Mouse (Mus musculus) 3134 (cell line): ENCODE data around the gene Tjp3.
"Not testable (repeated sequence)": the region's sequence is repeated elsewhere in the genome, so short reads cannot be mapped to it uniquely, and the experiment has no call there.

Experiments
- DNase-seq: peaks from one replicate; pipeline ENCODE4 v3.0.0-alpha.2; 2011; ENCODE audit warnings: low spot score; ENCODE audit not compliant: insufficient read length; ENCODE audit errors: extremely low read depth

The Tjp3 gene

DNA sequence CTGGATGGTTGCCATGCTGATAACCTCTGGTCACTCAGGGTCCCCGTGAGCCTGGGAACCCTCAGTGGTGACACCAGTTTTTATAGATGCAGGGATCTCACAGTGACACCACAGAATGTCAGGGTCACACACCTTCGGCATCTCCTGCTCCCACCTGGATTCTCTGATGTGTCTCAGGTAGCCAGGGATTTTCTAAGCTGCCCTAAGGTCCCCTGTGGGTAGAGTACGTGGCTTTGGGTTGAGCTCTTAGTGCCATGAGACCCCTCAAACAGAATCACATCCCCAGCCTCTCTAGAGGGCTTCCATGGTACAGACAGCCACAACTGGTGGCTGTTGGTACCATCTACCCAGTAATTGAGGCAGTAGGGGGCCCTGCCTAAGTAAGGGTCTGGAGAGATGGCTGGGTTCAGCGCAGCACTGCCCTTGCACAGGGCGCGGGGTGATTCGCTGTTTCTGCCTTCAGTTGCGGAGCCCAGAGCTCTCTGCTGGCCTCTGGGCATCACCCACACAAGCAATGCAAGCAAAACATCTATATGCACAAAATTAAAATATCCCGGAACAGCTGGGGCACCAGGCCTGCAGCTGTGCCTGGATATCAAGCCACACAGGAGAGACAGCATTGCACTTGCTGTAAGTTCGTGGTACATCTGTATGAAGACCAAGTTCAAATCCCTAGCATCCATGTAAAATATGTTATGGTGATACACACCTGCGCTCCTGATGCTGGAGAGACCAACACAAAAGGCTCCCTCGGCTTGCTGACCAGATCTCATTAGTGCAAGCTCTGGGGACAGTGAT is 54.7 kb downstream of the Tjp3 start:
- DNase-seq: no peak

DNA sequence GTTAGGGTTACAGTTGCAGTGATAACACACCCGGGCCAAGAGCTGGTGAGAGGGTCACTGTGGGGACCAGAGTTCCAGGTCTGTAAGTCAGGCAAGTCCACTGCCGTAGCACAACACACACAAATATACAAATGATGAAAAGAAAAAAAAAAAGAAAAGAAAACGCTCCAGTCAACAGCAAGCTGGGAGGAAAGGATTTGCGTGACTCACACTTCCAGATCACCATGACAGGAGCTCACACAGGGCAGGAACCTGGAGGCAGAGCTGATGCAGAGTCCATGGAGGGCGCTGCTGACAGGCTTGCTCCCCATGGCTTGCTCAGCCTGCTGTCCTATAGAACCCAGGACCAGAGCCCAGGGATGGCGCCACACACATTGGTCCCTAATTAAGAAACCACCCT is 57.2 kb downstream of the Tjp3 start:
- DNase-seq: no peak

DNA sequence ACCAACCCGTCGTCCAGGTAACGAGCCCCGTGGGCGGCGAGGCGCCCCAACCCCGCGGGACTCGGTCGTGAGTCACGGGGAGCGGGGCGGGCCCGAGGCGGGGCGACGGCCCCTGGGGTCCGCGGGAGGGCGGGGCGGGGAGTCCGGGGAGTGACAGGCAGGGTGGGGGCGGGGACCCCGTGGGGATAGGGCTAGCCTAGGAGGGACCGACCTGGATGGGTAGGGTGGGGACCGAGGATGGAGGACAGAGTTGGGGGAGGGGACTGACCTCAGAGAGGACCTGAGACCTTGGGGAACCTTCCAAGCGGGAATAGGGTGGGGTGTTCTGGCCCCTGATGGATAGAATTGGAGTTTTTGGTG is 58.2 kb downstream of the Tjp3 start:
- DNase-seq: no peak

DNA sequence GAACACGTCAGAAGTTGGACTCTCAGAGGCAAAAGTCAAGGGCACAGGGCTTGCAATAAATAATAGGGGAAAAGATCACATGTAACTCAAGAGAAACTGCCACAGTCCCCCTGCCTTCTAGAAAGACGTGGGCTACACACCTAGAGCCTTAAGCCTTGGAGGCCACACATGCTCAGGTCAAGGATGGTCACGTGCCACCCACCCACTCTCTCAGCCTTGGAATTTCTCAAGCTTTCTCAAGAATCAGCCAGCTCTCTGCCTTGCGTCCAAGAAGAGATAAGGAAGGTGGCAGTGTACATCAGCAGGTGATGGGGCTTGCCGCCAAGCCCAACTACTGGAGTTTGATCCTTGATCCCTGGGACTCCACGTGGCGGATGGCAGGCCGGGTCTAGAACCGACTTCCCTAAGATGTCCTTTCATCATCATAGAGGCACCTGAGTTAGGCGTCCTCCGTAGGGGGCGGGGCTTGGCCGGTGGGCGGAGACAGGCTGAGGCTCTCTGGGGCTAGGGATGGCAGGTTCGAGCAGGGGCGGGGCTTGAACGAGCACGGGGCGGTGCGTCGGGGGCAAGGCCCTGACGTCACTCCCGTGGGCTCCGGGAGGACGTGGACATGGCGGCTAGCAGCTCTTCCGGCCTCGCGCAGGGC is 58.7 kb downstream of the Tjp3 start, which contains the start of gene Zfr2:
Zfr2 (plus strand) TSS at position 576 of the 646 bp plus-strand sequence.
- DNase-seq: peak; percentile 97

DNA sequence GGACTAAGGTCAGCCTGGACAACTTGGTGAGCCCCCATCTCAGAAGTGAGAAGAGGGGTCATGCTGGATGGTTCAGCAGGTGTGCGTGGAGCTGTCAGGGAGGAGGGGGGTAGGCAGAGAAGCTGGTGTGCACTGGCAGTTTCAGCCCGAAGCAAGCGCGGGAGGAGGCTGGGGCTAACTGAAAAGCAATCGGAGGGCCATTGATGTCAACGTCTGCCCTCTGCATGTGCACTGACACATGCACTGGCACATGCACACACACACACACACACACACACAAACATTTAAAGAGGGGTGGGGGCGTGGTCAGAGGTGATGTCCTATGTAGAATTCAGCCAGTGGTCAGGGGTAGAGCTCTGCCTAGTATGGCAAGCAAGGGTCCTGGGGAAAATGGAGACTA is 59.9 kb downstream of the Tjp3 start:
- DNase-seq: no peak

DNA sequence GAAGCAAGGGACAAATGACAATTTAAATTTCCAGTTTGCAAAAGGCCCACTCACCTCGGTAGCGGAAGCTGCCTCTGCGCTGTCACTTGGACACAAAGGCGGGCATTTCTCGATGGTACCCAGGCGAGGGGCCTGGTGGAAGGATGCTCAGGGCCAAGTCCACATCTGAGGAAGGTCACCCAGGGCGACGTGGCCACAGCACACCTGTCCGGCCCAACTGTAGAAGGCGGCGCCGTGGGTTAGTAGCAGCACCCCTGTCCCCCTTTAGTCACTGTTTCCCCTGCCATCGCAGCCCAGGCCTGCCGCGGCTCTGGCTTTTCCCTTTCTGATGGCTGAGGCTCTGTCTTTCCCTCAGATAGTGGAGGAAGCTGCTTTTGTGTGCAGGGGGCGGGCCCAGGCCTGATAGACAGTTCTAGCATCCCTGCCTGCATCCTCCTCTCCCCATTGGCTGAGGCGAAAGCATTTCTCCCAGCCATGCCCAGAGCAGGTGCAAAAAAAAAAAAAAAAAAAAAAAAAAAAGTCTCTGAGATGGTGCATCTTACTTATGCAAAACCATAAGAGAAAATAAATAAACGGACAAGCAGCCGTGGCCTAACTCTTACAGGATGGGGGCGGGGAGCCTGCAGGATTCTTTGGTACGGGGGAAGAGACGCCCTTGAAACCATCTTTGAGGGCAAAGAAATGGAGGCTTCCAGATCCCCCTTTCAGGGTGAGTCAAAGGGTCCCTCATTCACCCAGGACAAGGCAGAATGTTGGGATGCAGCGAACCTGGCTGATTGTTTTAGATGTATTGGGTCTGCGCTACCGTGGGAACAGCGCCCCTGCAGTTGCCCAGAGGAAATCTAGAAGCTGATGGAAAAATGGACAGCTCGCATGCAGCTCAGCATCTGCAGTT is 60.7 kb downstream of the Tjp3 start, which contains the start of gene Atcay:
Atcay (minus strand) TSS at position 396 of the 895 bp plus-strand sequence.
- DNase-seq: no peak

DNA sequence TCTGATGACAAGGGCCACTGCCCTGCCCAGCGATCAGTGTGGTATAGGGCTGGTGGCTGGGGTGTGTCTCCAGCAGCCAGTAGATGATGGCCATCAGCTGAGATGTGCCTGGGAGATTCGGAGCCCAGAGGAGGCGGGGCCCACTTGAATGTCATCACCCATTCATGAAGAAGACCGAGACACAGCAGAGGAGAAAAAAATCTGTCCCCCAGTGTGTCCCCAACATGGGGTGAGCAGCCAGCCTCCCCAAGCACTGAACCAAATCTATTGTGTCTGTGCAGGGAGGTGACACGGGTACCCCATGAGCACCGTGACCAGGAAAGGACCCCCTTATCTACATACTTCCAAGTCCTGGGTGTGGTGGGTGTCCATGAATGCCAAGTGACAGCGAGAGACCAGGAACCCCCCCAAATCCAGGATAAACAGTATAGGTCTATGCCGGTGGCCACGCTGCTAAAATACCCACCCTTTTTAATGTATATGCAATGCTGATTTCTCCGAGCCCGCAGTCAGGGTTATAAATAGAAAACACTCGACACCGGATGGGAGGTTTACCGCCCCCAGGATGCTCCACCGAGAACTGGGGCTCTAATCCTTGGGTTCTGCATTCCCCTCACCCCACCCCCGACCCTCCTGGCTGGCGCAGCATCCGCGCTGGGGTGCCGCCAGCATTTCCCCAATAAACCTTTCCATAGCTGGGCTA is 61.5 kb downstream of the Tjp3 start:
- DNase-seq: no peak

DNA sequence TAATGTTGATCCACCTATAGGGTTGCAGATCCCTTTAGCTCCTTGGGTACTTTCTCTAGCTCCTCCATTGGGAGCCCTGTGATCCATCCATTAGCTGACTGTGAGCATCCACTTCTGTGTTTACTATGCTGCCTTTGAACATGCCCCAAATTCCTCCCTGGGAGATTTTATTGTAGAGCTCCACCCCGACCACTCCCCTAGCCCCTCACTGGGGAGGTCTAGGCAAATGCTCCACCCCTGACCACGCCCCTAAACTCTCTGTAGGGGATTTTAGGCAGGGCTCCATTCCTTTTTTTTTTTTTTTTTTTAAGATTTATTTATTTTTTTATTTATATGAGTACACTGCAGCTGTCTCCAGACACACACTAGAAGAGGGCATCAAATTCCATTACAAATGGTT is 67.7 kb downstream of the Tjp3 start:
- not testable (repeated sequence) for DNase-seq
